ENCODE assay signal across 12 mouse cellular contexts in genomic region chr9:66708054-66708772, GRCm38 (mm10). TPM values are rescaled to one million over a fixed set of nuclear protein-coding genes. Genes with fewer than 3 reads are reported as not detected.
DNase-seq lines count a peak whose midpoint lies in the region; ATAC-seq and TF ChIP-seq lines count a peak whose summit lies in the region.
"Had no signal": no experiment of that assay in that cellular context is flagged by ENCODE, and none has a peak within 500 bp of the region (broad histone marks: within the 10 kb centered on the region; RNA-seq: fewer than 3 reads in every experiment).

No protein-coding gene starts in this region.

- H3K4me2 ChIP-seq in heart, embryonic 16.5 days (ENCODE audit: low read depth, low read length), result 0 out of 2 replicates have a peak overlapping the region, but pooled peaks have one; percentile 4
- no peak overlapping the region for H3K4me2 ChIP-seq in midbrain, postnatal 0 days (ENCODE audit: low read depth, low read length, poor library complexity, severe bottlenecking)
- no peak overlapping the region for H3K4me2 ChIP-seq in midbrain, embryonic 15.5 days
- peak overlapping the region; percentile 12; the same call in 1 of the 2 replicates for H3K4me2 ChIP-seq in forebrain, embryonic 13.5 days
- H3K4me2 ChIP-seq in limb, embryonic 14.5 days (replicated peaks; ENCODE audit: low read depth, low read length, severe bottlenecking), result no peak overlapping the region
- no peak overlapping the region for H3K4me2 ChIP-seq in intestine, postnatal 0 days (replicated peaks; ENCODE audit: low read depth)
- H3K4me2 ChIP-seq: liver, embryonic 11.5 days; neural tube, embryonic 12.5 days had no signal

- 52% methylated on average over 11 of the region's 11 CpGs for WGBS in heart, embryonic 16.5 days
- WGBS in midbrain, postnatal 0 days, result 33% methylated on average over 11 of the region's 11 CpGs
- WGBS in midbrain, embryonic 15.5 days, result 37% methylated on average over 11 of the region's 11 CpGs
- WGBS in forebrain, embryonic 13.5 days, result 40% methylated on average over 11 of the region's 11 CpGs
- 42% methylated on average over 11 of the region's 11 CpGs for WGBS in limb, embryonic 14.5 days
- 70% methylated on average over 11 of the region's 11 CpGs for WGBS in intestine, postnatal 0 days
- 90% methylated on average over 11 of the region's 11 CpGs for WGBS in thymus, adult 2 months

- H3K9ac ChIP-seq in heart, embryonic 16.5 days (ENCODE audit: low read length), result no peak overlapping the region
- H3K9ac ChIP-seq in midbrain, postnatal 0 days (replicated peaks; ENCODE audit: low read length, poor library complexity, severe bottlenecking), result no peak overlapping the region
- no peak overlapping the region for H3K9ac ChIP-seq in midbrain, embryonic 15.5 days
- peak overlapping the region; percentile 21; the same call in 1 of the 2 replicates for H3K9ac ChIP-seq in forebrain, embryonic 13.5 days
- peak overlapping the region; percentile 28; the same call in 1 of the 2 replicates for H3K9ac ChIP-seq in limb, embryonic 14.5 days (ENCODE audit: low read depth, low read length, severe bottlenecking)
- no peak overlapping the region for H3K9ac ChIP-seq in intestine, postnatal 0 days (ENCODE audit: low read depth, low read length)
- H3K9ac ChIP-seq: neural tube, embryonic 12.5 days had no signal

- H3K9me3 ChIP-seq in heart, embryonic 16.5 days (replicated peaks; ENCODE audit: control insufficient read depth, low read length), result no peaks in the 10 kb centered on the region
- no peaks in the 10 kb centered on the region for H3K9me3 ChIP-seq in midbrain, postnatal 0 days (ENCODE audit: low read length)
- no peaks in the 10 kb centered on the region for H3K9me3 ChIP-seq in midbrain, embryonic 15.5 days
- H3K9me3 ChIP-seq in forebrain, embryonic 13.5 days (replicated peaks), result no peaks in the 10 kb centered on the region
- no peaks in the 10 kb centered on the region for H3K9me3 ChIP-seq in limb, embryonic 14.5 days (ENCODE audit: control insufficient read depth, low read length)
- H3K9me3 ChIP-seq in intestine, postnatal 0 days (ENCODE audit: control insufficient read depth), result no peaks in the 10 kb centered on the region
- H3K9me3 ChIP-seq: neural tube, embryonic 12.5 days had no signal

- H3K27ac ChIP-seq in heart, embryonic 16.5 days (ENCODE audit: low read length), result no peak overlapping the region
- H3K27ac ChIP-seq in midbrain, postnatal 0 days (ENCODE audit: low read depth, low read length), result 0 out of 2 replicates have a peak overlapping the region, but pooled peaks have one; percentile 26
- H3K27ac ChIP-seq in midbrain, embryonic 15.5 days, result no peak overlapping the region
- peak overlapping the region; percentile 69 for H3K27ac ChIP-seq in forebrain, embryonic 13.5 days
- peak overlapping the region; percentile 63 for H3K27ac ChIP-seq in limb, embryonic 14.5 days (replicated peaks; ENCODE audit: low read depth, low read length)
- H3K27ac ChIP-seq in intestine, postnatal 0 days (ENCODE audit: low read depth, low read length), result no peak overlapping the region
- no peak overlapping the region for H3K27ac ChIP-seq in thymus, adult 2 months (ENCODE audit: control insufficient read depth, insufficient read depth, low read length)
- H3K27ac ChIP-seq: neural tube, embryonic 12.5 days had no signal

- no peak for TF ChIP-seq CTCF in midbrain, postnatal 0 days (IDR thresholded peaks at IDR 0.05)
- no peak for TF ChIP-seq CTCF in intestine, postnatal 0 days (IDR thresholded peaks at IDR 0.05; ENCODE audit: low read depth)
- no peak for TF ChIP-seq CTCF in thymus, adult 2 months (IDR thresholded peaks at IDR 0.05; ENCODE audit: borderline replicate concordance, control insufficient read depth, extremely low read depth, insufficient read depth, low read length, poor library complexity)

- TF ChIP-seq POLR2A in limb, embryonic 14.5 days (IDR thresholded peaks at IDR 0.05; ENCODE audit: borderline replicate concordance, extremely low read depth, insufficient read depth, insufficient read length), result no peak
- no peak for TF ChIP-seq POLR2A in thymus, adult 2 months (IDR thresholded peaks at IDR 0.05; ENCODE audit: control insufficient read depth, extremely low read depth, insufficient read depth, low read length, poor library complexity)

- H3K4me3 ChIP-seq in heart, embryonic 16.5 days (ENCODE audit: low read length), result no peak overlapping the region
- H3K4me3 ChIP-seq in midbrain, postnatal 0 days (ENCODE audit: low read depth, low read length), result no peak overlapping the region
- no peak overlapping the region for H3K4me3 ChIP-seq in midbrain, embryonic 15.5 days
- H3K4me3 ChIP-seq in forebrain, embryonic 13.5 days, result no peak overlapping the region
- no peak overlapping the region for H3K4me3 ChIP-seq in limb, embryonic 14.5 days (replicated peaks; ENCODE audit: low read length)
- no peak overlapping the region for H3K4me3 ChIP-seq in intestine, postnatal 0 days (ENCODE audit: low read depth, low read length)
- H3K4me3 ChIP-seq in thymus, adult 2 months (ENCODE audit: control insufficient read depth, insufficient read depth, low read length), result no peak overlapping the region
- H3K4me3 ChIP-seq: neural tube, embryonic 12.5 days had no signal

- H3K4me1 ChIP-seq in heart, embryonic 16.5 days (ENCODE audit: control insufficient read depth, insufficient read depth, low read length), result peaks cover 11% of the 10 kb centered on the region; the same call in 1 of the 2 replicates
- H3K4me1 ChIP-seq in midbrain, postnatal 0 days (ENCODE audit: insufficient read depth, low read length), result peaks cover 10% of the 10 kb centered on the region
- H3K4me1 ChIP-seq in midbrain, embryonic 15.5 days, result peaks cover 17% of the 10 kb centered on the region; the same call in 1 of the 2 replicates
- peaks cover 21% of the 10 kb centered on the region for H3K4me1 ChIP-seq in forebrain, embryonic 13.5 days
- H3K4me1 ChIP-seq in limb, embryonic 14.5 days (ENCODE audit: control insufficient read depth, insufficient read depth, low read length), result peaks cover 25% of the 10 kb centered on the region
- no peaks in the 10 kb centered on the region for H3K4me1 ChIP-seq in intestine, postnatal 0 days (replicated peaks; ENCODE audit: control insufficient read depth, insufficient read depth, low read length)
- H3K4me1 ChIP-seq in thymus, adult 2 months (replicated peaks; ENCODE audit: control insufficient read depth, insufficient read depth, low read length), result peaks cover under 1% of the 10 kb centered on the region

- H3K36me3 ChIP-seq in heart, embryonic 16.5 days (ENCODE audit: control insufficient read depth, insufficient read depth), result no peaks in the 10 kb centered on the region
- no peaks in the 10 kb centered on the region for H3K36me3 ChIP-seq in midbrain, postnatal 0 days (ENCODE audit: insufficient read depth, low read length)
- H3K36me3 ChIP-seq in midbrain, embryonic 15.5 days (replicated peaks), result no peaks in the 10 kb centered on the region
- no peaks in the 10 kb centered on the region for H3K36me3 ChIP-seq in forebrain, embryonic 13.5 days (ENCODE audit: poor library complexity, severe bottlenecking)
- H3K36me3 ChIP-seq in limb, embryonic 14.5 days (ENCODE audit: control insufficient read depth, insufficient read depth, low read length), result no peaks in the 10 kb centered on the region
- H3K36me3 ChIP-seq in intestine, postnatal 0 days (ENCODE audit: control insufficient read depth, insufficient read depth), result no peaks in the 10 kb centered on the region
- H3K36me3 ChIP-seq in thymus, adult 2 months (ENCODE audit: control insufficient read depth, insufficient read depth, low read length), result no peaks in the 10 kb centered on the region
- H3K36me3 ChIP-seq: neural tube, embryonic 12.5 days had no signal

- H3K27me3 ChIP-seq in heart, embryonic 16.5 days (ENCODE audit: control insufficient read depth, insufficient read depth, low read length), result peaks cover 4% of the 10 kb centered on the region
- H3K27me3 ChIP-seq in midbrain, postnatal 0 days (ENCODE audit: insufficient read depth, low read length), result no peaks in the 10 kb centered on the region
- 0 out of 2 replicates have a peak, but pooled peaks cover 5% of the 10 kb centered on the region for H3K27me3 ChIP-seq in midbrain, embryonic 15.5 days (replicated peaks)
- peaks cover 7% of the 10 kb centered on the region; the same call in 1 of the 2 replicates for H3K27me3 ChIP-seq in forebrain, embryonic 13.5 days
- H3K27me3 ChIP-seq in limb, embryonic 14.5 days (ENCODE audit: control insufficient read depth, insufficient read depth, low read length), result no peaks in the 10 kb centered on the region
- no peaks in the 10 kb centered on the region for H3K27me3 ChIP-seq in intestine, postnatal 0 days (replicated peaks; ENCODE audit: control insufficient read depth, insufficient read depth, low read length)
- H3K27me3 ChIP-seq in thymus, adult 2 months (ENCODE audit: control insufficient read depth, insufficient read depth, low read length), result no peaks in the 10 kb centered on the region

- DNase-seq in heart, adult 11 months, result no peak
- peak; percentile 60 for DNase-seq in midbrain, postnatal 0 days (ENCODE audit: low spot score)
- no peak for DNase-seq in limb, embryonic 14.5 days (ENCODE audit: low spot score)
- no peak for DNase-seq in thymus, adult 2 months
- DNase-seq: cerebellum, adult 11 months; lung, postnatal 4 days had no signal

- ATAC-seq in heart, embryonic 16.5 days (replicated peaks; ENCODE audit: extremely low read depth, insufficient read depth, low FRiP score), result no peak; the same call in 1 of the 2 replicates
- ATAC-seq in midbrain, postnatal 0 days (ENCODE audit: low FRiP score), result no peak
- no peak for ATAC-seq in midbrain, embryonic 15.5 days (replicated peaks)
- no peak; the same call in 1 of the 2 replicates for ATAC-seq in forebrain, embryonic 13.5 days
- peak; percentile 35; the same call in 1 of the 2 replicates for ATAC-seq in limb, embryonic 14.5 days (ENCODE audit: low FRiP score, low read depth)
- no peak for ATAC-seq in intestine, postnatal 0 days

RNA-seq across cellular contexts. Expression of gene Car12, which starts 5.3 kb away (rescaled TPM):
- 0.79 and 0.81 TPM in 2 replicates for polyA plus RNA-seq in heart, embryonic 16.5 days (2015; fragmentation: Nextera tagmentation; extraction: Ambion mirVana)
- 2.8 and 6.6 TPM in 2 replicates for total RNA-seq in midbrain, postnatal 0 days (2014; rRNA removed)
- polyA plus RNA-seq in midbrain, postnatal 0 days (2015; fragmentation: Nextera tagmentation; extraction: Ambion mirVana), result 0.32 and 0.79 TPM in 2 replicates
- 1.2 and 2.3 TPM in 2 replicates for polyA plus RNA-seq in midbrain, embryonic 15.5 days (2015; fragmentation: Nextera tagmentation; extraction: Ambion mirVana)
- 2.5 and 3.1 TPM in 2 replicates for polyA plus RNA-seq in forebrain, embryonic 13.5 days (2015; fragmentation: Nextera tagmentation; extraction: Ambion mirVana)
- polyA plus RNA-seq in limb, embryonic 14.5 days (2012; rRNA removed), result 36.5 and 40.0 TPM in 2 replicates
- polyA plus RNA-seq in limb, embryonic 14.5 days (2014; fragmentation: Nextera tagmentation; extraction: Ambion mirVana), result 15.8 and 17.8 TPM in 2 replicates
- 5.9 and 7.3 TPM in 2 replicates for polyA plus RNA-seq in intestine, postnatal 0 days (2015; fragmentation: Nextera tagmentation; extraction: Ambion mirVana)
- 4.9 and 5.7 TPM in 2 replicates for polyA plus RNA-seq in thymus, adult 2 months (2012; rRNA removed)

Comparison
In these comparisons a context has a peak if more than half of its experiments do, and no peak if none do; other contexts are left out.
1. H3K27ac ChIP-seq: peak in midbrain, postnatal 0 days (single experiment), forebrain, embryonic 13.5 days (single experiment) and limb, embryonic 14.5 days (single experiment); none in heart, embryonic 16.5 days (single experiment), midbrain, embryonic 15.5 days (single experiment), intestine, postnatal 0 days (single experiment) and thymus, adult 2 months (single experiment).
2. H3K4me2 ChIP-seq: peak in heart, embryonic 16.5 days (single experiment) and forebrain, embryonic 13.5 days (single experiment); none in midbrain, postnatal 0 days (single experiment), midbrain, embryonic 15.5 days (single experiment), limb, embryonic 14.5 days (single experiment) and intestine, postnatal 0 days (single experiment).
3. H3K9ac ChIP-seq: peak in forebrain, embryonic 13.5 days (single experiment) and limb, embryonic 14.5 days (single experiment); none in heart, embryonic 16.5 days (single experiment), midbrain, postnatal 0 days (single experiment), midbrain, embryonic 15.5 days (single experiment) and intestine, postnatal 0 days (single experiment).